Mouse (Mus musculus): ENCODE measurements at regions not wholly inside any gene's neighbourhood (a gene's known extent, or its start where the extent isn't known, plus 50 kb on each side); places are given as distances from the start of the nearest gene placed in this dataset.

DNA sequence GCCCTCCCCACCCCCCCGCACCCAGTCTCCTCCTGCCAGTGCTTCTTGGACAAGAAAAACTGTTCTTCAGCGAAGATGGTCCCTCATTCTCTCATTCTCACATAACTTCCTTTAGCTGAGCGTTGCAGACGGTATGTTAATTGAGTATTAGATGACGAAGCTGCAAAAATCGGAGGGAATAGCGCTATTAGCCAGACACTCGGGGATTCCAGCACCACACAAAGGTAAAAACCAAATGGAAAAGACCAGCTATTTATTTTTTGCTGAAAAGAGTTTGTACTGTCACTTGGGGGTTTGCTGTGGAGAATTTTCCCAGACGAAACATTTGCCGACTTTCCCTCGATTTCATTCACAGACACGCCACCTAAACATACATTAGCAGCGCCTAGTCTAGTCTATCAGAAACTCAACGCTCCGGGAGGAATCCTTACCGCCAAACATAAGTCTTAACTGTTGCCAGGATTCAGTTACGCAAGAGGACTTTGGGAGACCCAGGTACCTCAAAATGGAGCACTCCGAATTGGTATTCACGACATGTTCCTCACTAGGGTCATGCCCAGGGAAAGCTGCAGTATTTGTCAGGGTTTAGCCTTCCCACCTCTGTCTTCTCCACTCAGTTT, 178.4 kb upstream of the Lrig3 start:
- Histone ChIP-seq H3K4me3 (ENCODE audit: extremely low read depth, insufficient read depth, insufficient read length) (no peak overlapping the region), H3K4me1 (ENCODE audit: control insufficient read depth, insufficient read depth, insufficient read length) (no peaks in the 10 kb centered on the region), H3K36me3 (ENCODE audit: control insufficient read depth, insufficient read depth, low read length) (no peaks in the 10 kb centered on the region), H3K27me3 (ENCODE audit: control insufficient read depth, insufficient read depth, low read length) (no peaks in the 10 kb centered on the region), H3K27ac (ENCODE audit: insufficient read depth, low read length) (no peak overlapping the region)
- no peak for DNase-seq (ENCODE audit: low read depth in 1 of 2, low spot score in 2 of 2)
- 89% methylated on average over 19 of the region's 19 CpGs for whole genome bisulfite sequencing
- no peak for TF ChIP-seq POLR2A (IDR thresholded peaks at IDR 0.05; ENCODE audit: low read depth, low read length)
- TF ChIP-seq CTCF (IDR thresholded peaks at IDR 0.05; ENCODE audit: extremely low read depth, insufficient read depth, insufficient read length, insufficient replicate concordance) = no peak

DNA sequence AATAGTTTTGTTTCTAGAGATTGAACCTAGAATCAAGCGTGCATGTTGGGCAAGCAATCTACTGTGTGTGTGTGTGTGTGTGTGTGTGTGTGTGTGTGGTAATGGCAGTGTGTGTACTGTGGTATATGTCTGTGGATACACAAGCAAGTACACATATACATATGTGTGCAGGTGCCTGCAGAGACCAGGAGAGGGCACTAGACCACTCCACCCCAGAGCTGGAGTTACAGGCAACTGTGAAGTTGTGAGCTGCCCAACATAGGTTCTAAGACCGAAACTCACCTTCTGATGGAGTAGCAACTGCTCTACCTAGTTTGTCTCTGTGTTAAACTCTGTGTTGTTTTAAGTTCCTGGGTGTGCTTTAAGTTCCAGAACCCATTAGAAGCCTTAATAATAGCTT, 177.7 kb upstream of the Lrig3 start:
- no peak overlapping the region for H3K4me3 ChIP-seq (ENCODE audit: extremely low read depth, insufficient read depth, insufficient read length)
- H3K27ac ChIP-seq (ENCODE audit: insufficient read depth, low read length) = no peak overlapping the region
- H3K27me3 ChIP-seq (ENCODE audit: control insufficient read depth, insufficient read depth, low read length) = no peaks in the 10 kb centered on the region
- no peaks in the 10 kb centered on the region for H3K36me3 ChIP-seq (ENCODE audit: control insufficient read depth, insufficient read depth, low read length)
- no peak for TF ChIP-seq CTCF (IDR thresholded peaks at IDR 0.05; ENCODE audit: extremely low read depth, insufficient read depth, insufficient read length, insufficient replicate concordance)
- no peak for TF ChIP-seq POLR2A (IDR thresholded peaks at IDR 0.05; ENCODE audit: low read depth, low read length)
- no peak for DNase-seq (ENCODE audit: low read depth in 1 of 2, low spot score in 2 of 2)
- H3K4me1 ChIP-seq (ENCODE audit: control insufficient read depth, insufficient read depth, insufficient read length) = no peaks in the 10 kb centered on the region
- 99% methylated on average over 2 of the region's 2 CpGs for WGBS

DNA sequence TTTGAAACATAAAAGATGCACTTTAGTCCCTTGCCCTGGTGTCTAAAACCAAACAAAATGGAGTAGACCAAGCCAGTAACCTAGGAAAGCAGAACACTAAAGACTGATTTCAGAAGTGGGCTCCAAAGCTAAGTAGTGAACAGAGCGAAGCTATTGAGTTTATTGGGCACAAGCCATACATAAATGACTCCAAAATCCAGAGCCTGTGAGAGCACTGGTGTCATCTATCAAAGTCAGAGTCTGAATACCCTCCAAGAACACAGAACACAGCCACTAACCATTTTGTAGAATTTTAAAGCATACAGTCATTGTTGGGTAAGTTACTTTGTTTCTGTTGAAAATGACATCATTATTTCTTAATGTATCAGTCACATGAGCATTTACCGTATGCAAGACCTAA, 175.0 kb upstream of the Lrig3 start:
- WGBS = 90% methylated on average over 2 of the region's 2 CpGs
- no peak for DNase-seq (ENCODE audit: low read depth in 1 of 2, low spot score in 2 of 2)
- TF ChIP-seq CTCF (IDR thresholded peaks at IDR 0.05; ENCODE audit: extremely low read depth, insufficient read depth, insufficient read length, insufficient replicate concordance) (no peak), POLR2A (IDR thresholded peaks at IDR 0.05; ENCODE audit: low read depth, low read length) (no peak)
- Histone ChIP-seq H3K27me3 (ENCODE audit: control insufficient read depth, insufficient read depth, low read length) (no peaks in the 10 kb centered on the region), H3K4me1 (ENCODE audit: control insufficient read depth, insufficient read depth, insufficient read length) (no peaks in the 10 kb centered on the region), H3K27ac (ENCODE audit: insufficient read depth, low read length) (no peak overlapping the region), H3K4me3 (ENCODE audit: extremely low read depth, insufficient read depth, insufficient read length) (no peak overlapping the region), H3K36me3 (ENCODE audit: control insufficient read depth, insufficient read depth, low read length) (no peaks in the 10 kb centered on the region)

DNA sequence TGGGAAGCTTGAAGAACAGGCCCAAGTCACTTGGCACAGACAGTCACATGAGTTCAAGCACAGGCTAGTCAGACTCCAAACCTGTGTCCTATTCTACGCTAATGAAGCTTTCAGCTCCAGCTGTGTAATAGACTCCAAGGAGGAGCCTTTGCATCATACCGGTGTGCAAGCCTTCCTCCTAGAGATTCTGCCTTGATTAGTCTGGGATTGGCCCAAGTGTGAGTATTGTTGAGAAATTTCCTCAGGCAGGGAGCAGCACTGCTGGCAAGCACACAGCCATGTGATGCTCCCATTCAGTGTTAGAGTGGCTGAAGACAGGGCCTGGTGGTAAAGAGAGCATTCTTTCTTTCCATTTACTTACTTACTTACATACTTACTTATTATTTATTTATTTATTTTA, 171.5 kb upstream of the Lrig3 start:
- DNase-seq (ENCODE audit: low read depth in 1 of 2, low spot score in 2 of 2) = no peak
- TF ChIP-seq POLR2A (IDR thresholded peaks at IDR 0.05; ENCODE audit: low read depth, low read length) (no peak), CTCF (IDR thresholded peaks at IDR 0.05; ENCODE audit: extremely low read depth, insufficient read depth, insufficient read length, insufficient replicate concordance) (no peak)
- Histone ChIP-seq H3K27me3 (ENCODE audit: control insufficient read depth, insufficient read depth, low read length) (no peaks in the 10 kb centered on the region), H3K4me3 (ENCODE audit: extremely low read depth, insufficient read depth, insufficient read length) (no peak overlapping the region), H3K4me1 (ENCODE audit: control insufficient read depth, insufficient read depth, insufficient read length) (no peaks in the 10 kb centered on the region), H3K36me3 (ENCODE audit: control insufficient read depth, insufficient read depth, low read length) (no peaks in the 10 kb centered on the region), H3K27ac (ENCODE audit: insufficient read depth, low read length) (no peak overlapping the region)
- 94% methylated on average over 2 of the region's 2 CpGs for WGBS

DNA sequence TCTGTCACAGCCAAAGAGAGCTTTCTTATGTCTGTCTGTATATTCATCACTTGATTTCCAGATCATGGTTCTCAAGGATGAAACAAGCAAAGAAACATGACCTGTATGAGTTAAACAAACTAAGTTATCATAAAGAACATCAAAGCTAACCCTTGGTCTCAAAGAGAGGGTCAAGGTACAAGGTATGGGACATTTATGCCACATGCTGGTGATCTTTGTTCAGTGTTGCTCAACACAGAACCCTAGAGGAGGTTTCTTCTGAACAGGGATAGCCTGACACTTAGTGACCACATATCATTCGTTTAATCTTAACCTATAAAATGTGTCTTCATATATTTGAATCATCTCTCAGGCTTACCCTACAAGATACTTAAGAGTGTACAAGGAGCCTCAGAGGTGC, 170.6 kb upstream of the Lrig3 start:
- no peak for DNase-seq (ENCODE audit: low read depth in 1 of 2, low spot score in 2 of 2)
- Histone ChIP-seq H3K27ac (ENCODE audit: insufficient read depth, low read length) (no peak overlapping the region), H3K4me1 (ENCODE audit: control insufficient read depth, insufficient read depth, insufficient read length) (no peaks in the 10 kb centered on the region), H3K4me3 (ENCODE audit: extremely low read depth, insufficient read depth, insufficient read length) (no peak overlapping the region), H3K36me3 (ENCODE audit: control insufficient read depth, insufficient read depth, low read length) (no peaks in the 10 kb centered on the region), H3K27me3 (ENCODE audit: control insufficient read depth, insufficient read depth, low read length) (no peaks in the 10 kb centered on the region)
- no peak for TF ChIP-seq POLR2A (IDR thresholded peaks at IDR 0.05; ENCODE audit: low read depth, low read length)
- no peak for TF ChIP-seq CTCF (IDR thresholded peaks at IDR 0.05; ENCODE audit: extremely low read depth, insufficient read depth, insufficient read length, insufficient replicate concordance)
- 89% methylated on average over 1 of the region's 1 CpGs for WGBS

DNA sequence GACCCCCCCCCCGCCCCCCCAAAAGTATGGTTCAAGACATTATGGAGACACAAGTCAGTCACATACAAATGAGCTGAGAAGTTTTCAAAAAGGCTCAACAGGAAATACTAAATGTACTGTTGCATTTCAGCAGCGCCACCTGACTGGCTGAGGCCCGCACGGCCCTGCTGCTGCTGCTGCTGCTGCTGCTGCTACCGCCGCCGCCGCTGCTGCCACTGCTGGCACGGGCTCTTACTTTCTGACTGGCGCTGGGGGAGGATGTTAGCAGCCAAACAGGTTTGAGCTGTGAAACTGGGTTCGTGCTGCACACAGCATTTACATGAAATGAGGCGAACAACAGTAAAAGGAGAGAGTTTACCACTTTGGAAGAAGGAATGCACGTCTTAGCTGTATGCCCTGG, 167.3 kb upstream of the Lrig3 start:
- 35% methylated on average over 13 of the region's 13 CpGs for WGBS
- Histone ChIP-seq H3K4me1 (ENCODE audit: control insufficient read depth, insufficient read depth, insufficient read length) (no peaks in the 10 kb centered on the region), H3K27ac (ENCODE audit: insufficient read depth, low read length) (no peak overlapping the region), H3K27me3 (ENCODE audit: control insufficient read depth, insufficient read depth, low read length) (no peaks in the 10 kb centered on the region), H3K4me3 (ENCODE audit: extremely low read depth, insufficient read depth, insufficient read length) (no peak overlapping the region), H3K36me3 (ENCODE audit: control insufficient read depth, insufficient read depth, low read length) (no peaks in the 10 kb centered on the region)
- TF ChIP-seq CTCF (IDR thresholded peaks at IDR 0.05; ENCODE audit: extremely low read depth, insufficient read depth, insufficient read length, insufficient replicate concordance) (no peak), POLR2A (IDR thresholded peaks at IDR 0.05; ENCODE audit: low read depth, low read length) (no peak)
- no peak for DNase-seq (ENCODE audit: low read depth in 1 of 2, low spot score in 2 of 2)

DNA sequence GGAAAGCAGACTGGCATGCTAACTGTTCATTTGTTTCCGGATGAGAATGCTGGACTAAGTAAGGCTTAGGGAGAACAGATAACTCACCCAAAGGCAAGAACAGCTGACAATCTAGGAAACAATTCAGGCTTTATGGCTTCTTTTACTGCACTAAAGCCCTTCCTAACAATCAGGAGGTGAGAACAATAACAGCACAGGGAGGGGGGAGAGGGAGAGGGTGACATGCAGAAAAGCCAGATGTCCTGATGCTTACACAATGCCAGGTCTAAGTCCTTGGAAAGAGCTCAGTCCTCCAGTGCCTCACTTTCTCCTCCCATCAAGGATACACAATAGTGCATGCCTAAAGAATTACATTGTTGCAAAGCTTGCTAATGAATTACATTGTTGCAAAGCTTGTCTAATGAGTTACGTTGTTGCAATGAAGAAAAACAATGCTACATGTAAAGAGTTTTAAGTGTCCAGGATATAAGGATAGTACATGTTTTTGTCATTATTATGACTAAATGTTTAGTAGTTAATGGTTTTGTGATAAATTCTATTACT, 165.3 kb upstream of the Lrig3 start:
- DNase-seq (ENCODE audit: low read depth in 1 of 2, low spot score in 2 of 2) = no peak
- no peak for TF ChIP-seq POLR2A (IDR thresholded peaks at IDR 0.05; ENCODE audit: low read depth, low read length)
- TF ChIP-seq CTCF (IDR thresholded peaks at IDR 0.05; ENCODE audit: extremely low read depth, insufficient read depth, insufficient read length, insufficient replicate concordance) = no peak
- WGBS = 83% methylated on average over 2 of the region's 2 CpGs
- H3K4me3 ChIP-seq (ENCODE audit: extremely low read depth, insufficient read depth, insufficient read length) = no peak overlapping the region
- no peaks in the 10 kb centered on the region for H3K27me3 ChIP-seq (ENCODE audit: control insufficient read depth, insufficient read depth, low read length)
- no peaks in the 10 kb centered on the region for H3K4me1 ChIP-seq (ENCODE audit: control insufficient read depth, insufficient read depth, insufficient read length)
- no peaks in the 10 kb centered on the region for H3K36me3 ChIP-seq (ENCODE audit: control insufficient read depth, insufficient read depth, low read length)
- no peak overlapping the region for H3K27ac ChIP-seq (ENCODE audit: insufficient read depth, low read length)

Measured in spleen, adult 2 months (tissue).